Mouse (Mus musculus): ENCODE results near the gene Dclk3.

- TF ChIP-seq CTCF (IDR thresholded peaks at IDR 0.05; ENCODE audit: borderline replicate concordance, insufficient read depth, low read depth, low read length) (no peak), POLR2A (IDR thresholded peaks at IDR 0.05; ENCODE audit: borderline replicate concordance, insufficient read depth, low read length) (no peak)
These were observed 37.1 kb downstream of the Dclk3 start for GRCm38 (mm10) chr9:111475973-111476372.
